Mouse (Mus musculus) spleen, adult 2 months (tissue): ENCODE results near the gene Krt17. TPM values are rescaled to one million over a fixed set of nuclear protein-coding genes. Genes with fewer than 3 reads are reported as not detected.

Source experiments
- DNase-seq, 2 experiments: peaks; one replicate each; pipeline versions ENCODE4 v3.0.0 to v3.0.0-alpha.2; 2012 to 2021; ENCODE audit warnings: low spot score in 2 of 2, low read depth in 1 of 2
- H3K27ac ChIP-seq: fragments of 200-500 bp; 2 replicates; pipeline ENCODE4 v1.5.1; 2012; ENCODE audit warnings: low read length, inconsistent platforms; ENCODE audit not compliant: insufficient read depth
- H3K27me3 ChIP-seq: fragments of 200-500 bp; 2 replicates; pipeline ENCODE4 v1.6.1; 2012; ENCODE audit warnings: mild to moderate bottlenecking, moderate library complexity, low read length, inconsistent platforms; ENCODE audit not compliant: control insufficient read depth, insufficient read depth
- H3K36me3 ChIP-seq: fragments of 200-500 bp; 2 replicates; pipeline ENCODE4 v1.6.1; 2012; ENCODE audit warnings: mild to moderate bottlenecking, low read length, inconsistent platforms; ENCODE audit not compliant: control insufficient read depth, insufficient read depth
- H3K4me1 ChIP-seq: fragments of 200-500 bp; 2 replicates; pipeline ENCODE4 v1.6.1; 2011; ENCODE audit warnings: inconsistent platforms; ENCODE audit not compliant: control insufficient read depth, insufficient read depth, insufficient read length
- H3K4me3 ChIP-seq: fragments of 200-500 bp; 2 replicates; pipeline ENCODE4 v1.5.1; 2011; ENCODE audit warnings: mild to moderate bottlenecking, inconsistent platforms; ENCODE audit not compliant: insufficient read depth, insufficient read length; ENCODE audit errors: extremely low read depth
- CTCF ChIP-seq: fragments of 200-500 bp; IDR thresholded peaks from 2 replicates; pipeline ENCODE4 v1.5.1; 2011; ENCODE audit warnings: mild to moderate bottlenecking, inconsistent platforms; ENCODE audit not compliant: insufficient read depth, insufficient read length, insufficient replicate concordance; ENCODE audit errors: extremely low read depth
- POLR2A ChIP-seq: fragments of 200-500 bp; IDR thresholded peaks from 2 replicates; pipeline ENCODE4 v1.6.1; 2011; ENCODE audit warnings: low read depth, low read length, inconsistent platforms
- WGBS: fragments of 180-500 bp; shearing (Covaris S2); methylation state at CpG from one replicate; pipeline ENCODE4 v1.1.7; 2018; 5-methylcytosine and 5-hydroxymethylcytosine counted together
- polyA plus RNA-seq: library from polyadenylated mRNA; depleted of rRNA; stranded (reverse); fragments of >200 nt; gene quantifications from 2 replicates; pipeline ENCODE4 v1.2.3, GENCODE M21; 2012

The Krt17 gene
- polyA plus RNA-seq, 1 experiment: not detected

DNA sequence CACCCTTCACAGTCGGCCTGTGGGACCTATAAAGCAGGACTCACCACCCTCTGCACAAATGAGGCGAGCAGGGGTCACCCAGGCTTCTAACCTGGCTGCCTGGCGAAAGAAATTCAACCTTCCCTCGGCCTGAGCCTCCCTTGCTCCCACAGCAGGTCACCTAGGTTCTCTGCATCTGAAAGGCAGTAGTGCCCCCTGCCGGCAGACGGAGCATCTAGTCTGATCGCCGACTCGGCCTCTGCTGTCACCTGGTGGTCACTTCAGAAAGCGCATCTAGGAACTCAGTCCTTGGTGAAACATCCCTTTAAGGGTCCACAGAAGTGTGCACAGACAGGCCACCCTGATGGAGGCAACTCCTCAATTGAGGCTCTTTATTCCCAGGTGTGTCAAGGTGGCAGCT, 34.5 kb upstream of the Krt17 start:
- Histone ChIP-seq H3K4me1 (no peaks in the 10 kb centered on the region), H3K36me3 (no peaks in the 10 kb centered on the region), H3K27ac (no peak overlapping the region), H3K27me3 (no peaks in the 10 kb centered on the region), H3K4me3 (no peak overlapping the region)
- WGBS: 8% methylated on average over 10 of the region's 10 CpGs
- DNase-seq: peak; percentile 59 to 64
- TF ChIP-seq CTCF (peak; percentile 99), POLR2A (no peak)

DNA sequence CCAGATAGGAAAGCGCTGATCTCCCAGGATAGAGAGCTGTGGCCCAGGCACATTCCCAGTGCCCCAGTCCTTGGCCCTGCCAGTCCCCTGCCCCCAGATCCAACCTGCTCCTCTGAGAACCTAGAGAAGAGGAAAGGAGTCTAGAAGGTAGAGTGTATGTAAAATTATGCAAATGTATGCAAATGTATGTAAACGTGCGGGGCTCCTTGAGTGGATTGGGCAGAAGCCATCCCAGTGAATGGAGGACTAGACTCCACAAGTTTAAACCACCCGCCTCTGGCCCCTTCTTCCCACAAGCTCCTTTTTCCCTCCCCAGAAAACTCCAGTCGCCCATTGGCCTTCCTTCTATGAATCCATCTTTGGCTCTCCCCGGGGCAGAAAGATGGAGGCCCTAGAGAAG, 32.1 kb upstream of the Krt17 start:
- no peak overlapping the region for H3K27ac ChIP-seq
- DNase-seq: no peak
- no peaks in the 10 kb centered on the region for H3K36me3 ChIP-seq
- no peaks in the 10 kb centered on the region for H3K4me1 ChIP-seq
- H3K27me3 ChIP-seq: no peaks in the 10 kb centered on the region
- no peak overlapping the region for H3K4me3 ChIP-seq
- no peak for TF ChIP-seq CTCF
- no peak for TF ChIP-seq POLR2A
- 81% methylated on average over 6 of the region's 6 CpGs for WGBS

DNA sequence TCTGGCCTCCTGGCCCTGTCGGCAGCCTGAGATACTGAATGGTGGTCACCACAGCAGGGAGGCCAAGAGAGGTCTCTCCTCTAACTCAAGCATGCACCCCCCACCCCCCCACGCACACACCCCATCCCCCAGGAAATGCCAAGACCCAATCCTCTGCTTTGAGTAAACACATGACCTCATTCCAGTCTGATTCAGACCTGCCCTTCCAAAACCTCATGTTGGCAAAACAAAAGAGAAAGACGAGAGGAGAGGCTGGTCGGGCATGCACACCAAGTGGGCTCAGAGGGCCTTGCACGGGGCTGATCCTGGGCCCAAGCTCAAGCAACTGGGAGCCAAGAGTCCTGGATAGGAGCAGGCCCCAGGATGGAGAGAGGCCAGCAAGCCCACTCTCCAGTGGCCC, 29.4 kb upstream of the Krt17 start:
- H3K27me3 ChIP-seq: no peaks in the 10 kb centered on the region
- no peak overlapping the region for H3K27ac ChIP-seq
- no peak overlapping the region for H3K4me3 ChIP-seq
- no peaks in the 10 kb centered on the region for H3K36me3 ChIP-seq
- WGBS: 77% methylated on average over 5 of the region's 5 CpGs
- TF ChIP-seq POLR2A: no peak
- no peak for DNase-seq
- H3K4me1 ChIP-seq: no peaks in the 10 kb centered on the region

DNA sequence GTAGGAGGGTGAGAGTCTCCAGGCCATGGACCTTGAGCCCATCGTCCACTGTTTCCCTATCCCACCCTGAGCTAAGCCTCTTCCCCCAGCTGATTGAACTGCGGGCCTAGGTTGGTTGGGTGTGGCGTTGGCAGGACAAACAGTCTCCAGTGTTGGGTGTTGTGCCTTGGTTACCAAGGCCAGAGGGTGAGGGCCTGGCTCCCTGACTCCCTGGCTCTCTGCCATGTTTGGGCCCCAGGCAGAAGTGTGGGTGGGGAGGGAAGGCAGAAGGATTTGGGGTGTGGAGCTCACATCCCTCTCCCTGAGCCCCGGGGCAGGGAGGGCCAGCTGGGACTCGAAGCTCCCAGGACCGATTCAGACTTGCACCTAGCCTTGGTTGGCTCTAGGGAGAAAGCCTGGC, 28.1 kb upstream of the Krt17 start:
- DNase-seq: no peak
- no peak overlapping the region for H3K27ac ChIP-seq
- no peaks in the 10 kb centered on the region for H3K4me1 ChIP-seq
- WGBS: 87% methylated on average over 6 of the region's 6 CpGs
- H3K4me3 ChIP-seq: no peak overlapping the region
- no peaks in the 10 kb centered on the region for H3K27me3 ChIP-seq
- TF ChIP-seq POLR2A (no peak), CTCF (no peak)
- H3K36me3 ChIP-seq: no peaks in the 10 kb centered on the region

DNA sequence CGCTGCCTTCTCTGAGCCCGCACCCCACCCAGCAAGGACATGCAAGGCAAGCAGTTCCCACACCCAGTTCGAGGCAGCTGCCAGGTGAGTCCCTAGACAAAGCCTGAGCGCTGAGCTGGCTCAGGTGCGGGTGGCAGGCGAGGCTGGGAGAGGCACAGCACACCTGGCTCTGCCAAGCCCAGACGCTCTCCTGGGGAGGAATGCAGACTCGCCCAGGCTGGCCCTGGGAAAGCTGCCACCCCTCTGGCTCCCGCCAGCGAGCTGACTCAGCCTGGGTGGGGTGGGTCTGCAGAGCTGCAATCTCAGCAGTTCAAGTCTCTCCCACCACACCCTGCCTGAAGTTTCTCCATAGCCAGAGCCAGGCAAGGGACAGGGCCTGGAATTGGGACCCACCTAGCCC, 26.2 kb upstream of the Krt17 start:
- TF ChIP-seq CTCF (no peak), POLR2A (no peak)
- 71% methylated on average over 10 of the region's 10 CpGs for WGBS
- Histone ChIP-seq H3K36me3 (no peaks in the 10 kb centered on the region), H3K27ac (no peak overlapping the region), H3K27me3 (no peaks in the 10 kb centered on the region), H3K4me1 (no peaks in the 10 kb centered on the region), H3K4me3 (no peak overlapping the region)
- DNase-seq: no peak

DNA sequence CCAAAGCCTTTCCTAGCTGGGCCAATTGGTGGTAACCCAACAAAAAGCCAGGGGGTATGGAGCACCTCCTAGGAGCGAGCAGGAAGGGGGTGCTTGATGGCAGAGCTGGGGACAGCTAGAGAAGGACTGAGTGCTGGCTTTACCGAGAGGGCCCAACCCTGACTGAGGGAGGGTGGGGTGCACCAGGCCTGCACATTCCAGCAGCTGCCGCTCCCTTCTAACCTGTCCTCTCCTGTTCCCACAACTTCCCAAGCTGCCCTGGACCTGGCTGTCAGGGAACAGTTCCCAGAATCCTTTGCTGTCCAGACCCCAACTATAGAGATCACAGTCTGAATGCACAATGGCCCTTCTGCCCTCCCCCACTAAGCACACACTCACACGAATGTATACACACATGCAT, 24.2 kb upstream of the Krt17 start:
- Histone ChIP-seq H3K4me1 (no peaks in the 10 kb centered on the region), H3K4me3 (no peak overlapping the region), H3K36me3 (no peaks in the 10 kb centered on the region), H3K27me3 (no peaks in the 10 kb centered on the region), H3K27ac (no peak overlapping the region)
- 85% methylated on average over 4 of the region's 4 CpGs for WGBS
- DNase-seq: no peak
- TF ChIP-seq POLR2A: no peak
- TF ChIP-seq CTCF: no peak

DNA sequence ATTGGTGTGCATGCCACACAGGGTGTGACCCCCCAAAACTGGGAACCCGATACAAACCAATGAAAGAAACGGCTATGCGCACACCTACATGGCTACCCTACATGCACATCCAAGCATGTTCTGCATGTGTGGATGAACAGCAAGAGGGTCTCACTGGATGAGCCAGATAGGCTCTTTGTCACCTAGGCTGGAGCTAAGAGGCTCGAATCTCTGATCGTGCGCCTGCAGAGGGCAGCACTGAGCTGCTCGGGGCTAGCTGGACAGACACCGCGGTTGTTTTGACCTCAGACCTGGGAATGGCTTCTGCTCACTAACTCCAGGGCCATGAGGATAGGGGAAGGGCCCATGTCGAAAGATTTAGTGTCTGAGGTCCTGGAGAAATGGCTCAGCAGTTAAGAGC, 21.7 kb upstream of the Krt17 start:
- DNase-seq: peak in 1 of 2 experiments; percentile 52

More for the DNA sequence above, 21.7 kb upstream of the Krt17 start:
- H3K27me3 ChIP-seq: no peaks in the 10 kb centered on the region
- H3K4me3 ChIP-seq: no peak overlapping the region
- peak; percentile 76 for TF ChIP-seq CTCF
- TF ChIP-seq POLR2A: no peak
- no peak overlapping the region for H3K27ac ChIP-seq
- no peaks in the 10 kb centered on the region for H3K36me3 ChIP-seq
- 21% methylated on average over 10 of the region's 10 CpGs for WGBS
- no peaks in the 10 kb centered on the region for H3K4me1 ChIP-seq
